Mouse (Mus musculus) liver, embryonic 11.5 days (tissue): Measurements from ENCODE around the gene Tor1aip2. TPM values are rescaled to one million over a fixed set of nuclear protein-coding genes. Genes with fewer than 3 reads are reported as not detected.

Source experiments
- ATAC-seq: fragments of 200-750 bp; cut with Nextera tagmentation; replicated peaks from 2 replicates; pipeline ENCODE4 v1.8.0; 2017; ENCODE audit warnings: moderate number of reproducible peaks, mild to moderate bottlenecking, moderate TSS enrichment, moderate library complexity; ENCODE audit not compliant: low FRiP score
- DNase-seq: peaks from one replicate; pipeline ENCODE4 v3.0.0-alpha.2; 2017; ENCODE audit warnings: low spot score
- H3K27ac ChIP-seq: fragments of 300-500 bp; sonication (generic); 2 replicates; pipeline ENCODE4 v1.5.1; 2014; ENCODE audit warnings: mild to moderate bottlenecking, low read depth, low read length, control low read depth
- H3K27me3 ChIP-seq: fragments of 300-500 bp; sonication (generic); replicated peaks from 2 replicates; pipeline ENCODE4 v1.6.1; 2014; ENCODE audit warnings: low read length, mixed read lengths; ENCODE audit not compliant: control insufficient read depth, insufficient read depth
- H3K36me3 ChIP-seq: fragments of 300-500 bp; sonication (generic); 2 replicates; pipeline ENCODE4 v1.6.1; 2014; ENCODE audit warnings: mild to moderate bottlenecking, low read length, moderate library complexity, mixed read lengths; ENCODE audit not compliant: control insufficient read depth, insufficient read depth
- H3K4me1 ChIP-seq: fragments of 300-500 bp; sonication (generic); replicated peaks from 2 replicates; pipeline ENCODE4 v1.6.1; 2014; ENCODE audit warnings: low read length, mixed read lengths; ENCODE audit not compliant: control insufficient read depth, insufficient read depth
- H3K4me2 ChIP-seq: fragments of 300-500 bp; sonication (generic); 2 replicates; pipeline ENCODE4 v1.6.1; 2014; ENCODE audit warnings: mild to moderate bottlenecking, control low read depth, moderate library complexity
- H3K4me3 ChIP-seq: fragments of 300-500 bp; sonication (generic); 2 replicates; pipeline ENCODE4 v1.5.1; 2014; ENCODE audit warnings: low read depth, low read length, control low read depth
- H3K9ac ChIP-seq: fragments of 300-500 bp; sonication (generic); 2 replicates; pipeline ENCODE4 v1.6.1; 2014; ENCODE audit warnings: low read depth, low read length, control low read depth
- H3K9me3 ChIP-seq: fragments of 300-500 bp; sonication (generic); 2 replicates; pipeline ENCODE4 v1.6.1; 2016; ENCODE audit warnings: low read length, inconsistent platforms, mixed read lengths; ENCODE audit not compliant: control insufficient read depth
- WGBS: fragments of 180-500 bp; shearing (Covaris S2); extraction: QIAGEN DNeasy Blood & Tissue Kit; methylation state at CpG from one replicate; pipeline ENCODE4 v1.1.7; 2014; 5-methylcytosine and 5-hydroxymethylcytosine counted together
- polyA plus RNA-seq: library from polyadenylated mRNA; unstranded; fragments of >200 nt; fragmentation: Nextera tagmentation; extraction: Ambion mirVana; gene quantifications from 2 replicates; pipeline ENCODE4 v1.2.1, GENCODE M21; 2014

The Tor1aip2 gene
- 92.8 and 104 TPM in 2 replicates for polyA plus RNA-seq

DNA sequence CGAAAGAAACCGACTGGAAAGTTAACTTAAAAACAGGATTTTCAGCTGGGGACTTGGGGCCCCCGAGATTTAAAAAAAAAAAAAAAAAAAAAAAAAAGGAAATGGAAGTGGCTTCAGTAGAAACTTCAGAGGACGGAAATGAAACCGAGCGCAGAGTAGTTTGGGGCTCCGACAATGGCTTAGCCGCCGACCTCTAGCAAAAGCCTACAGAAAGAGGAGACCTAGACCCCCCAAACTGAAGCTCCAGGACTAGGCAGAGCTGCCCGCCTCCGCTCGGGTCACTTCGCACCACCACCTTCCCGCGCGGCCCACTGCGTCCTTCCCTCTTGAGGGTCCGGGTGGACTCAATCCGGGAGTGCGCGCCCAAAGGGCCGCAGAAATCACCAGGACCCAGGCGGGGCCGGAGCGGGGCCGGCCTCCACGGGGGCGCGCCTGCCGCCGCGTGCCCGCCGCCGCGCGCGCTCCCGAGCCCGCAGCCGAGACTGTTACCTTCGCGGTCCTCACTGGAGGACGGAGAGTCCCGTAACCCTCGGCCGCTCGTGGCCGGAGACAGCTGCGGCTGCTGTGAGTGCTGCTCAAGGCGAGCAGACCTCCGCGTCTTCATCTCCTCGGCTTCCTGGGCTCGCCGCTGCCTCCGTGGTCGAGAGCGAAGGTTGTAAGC lies at the start of gene Tor1aip2:
Gene Tor1aip2 (plus strand): TSS at position 135 of the 661 bp plus-strand sequence.
- DNase-seq (peak; percentile 93), ATAC-seq (peak; percentile 80)
- WGBS: under 1% methylated on average over 59 of the region's 59 CpGs
- Histone ChIP-seq H3K27ac (peak within 1 kb of the TSS; percentile 100), H3K27me3 (no peaks in the 10 kb centered on the region), H3K9ac (peak within 1 kb of the TSS; percentile 98), H3K9me3 (no peaks in the 10 kb centered on the region), H3K4me1 (peaks cover 8% of the 10 kb centered on the region), H3K4me3 (peak within 1 kb of the TSS; percentile 88), H3K36me3 (peaks cover 15% of the 10 kb centered on the region), H3K4me2 (peak within 1 kb of the TSS; percentile 85)

DNA sequence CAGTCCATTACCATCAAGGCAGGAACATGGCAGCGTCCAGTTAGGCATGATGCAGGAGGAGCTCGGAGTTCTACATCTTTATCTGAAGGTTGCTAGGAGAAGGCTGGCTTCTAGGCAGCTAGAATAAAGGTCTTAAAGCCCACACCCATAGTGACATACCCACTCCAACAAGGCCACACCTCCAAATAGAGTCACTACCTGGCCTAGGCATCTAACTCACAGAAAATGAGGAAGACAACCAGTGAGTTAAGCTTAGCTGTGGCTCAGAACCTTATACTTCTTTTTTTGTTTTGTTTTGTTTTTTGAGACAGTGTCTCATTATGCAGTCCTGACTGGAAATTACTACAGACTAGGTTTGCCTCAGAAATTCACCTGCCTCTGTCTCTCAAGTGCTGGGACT lies 47.6 kb upstream of the Tor1aip2 start:
- no peak for ATAC-seq
- H3K9ac ChIP-seq: no peak overlapping the region
- H3K27ac ChIP-seq: no peak overlapping the region
- DNase-seq: no peak
- 76% methylated on average over 2 of the region's 2 CpGs for WGBS
- H3K4me1 ChIP-seq: no peaks in the 10 kb centered on the region
- H3K9me3 ChIP-seq: no peaks in the 10 kb centered on the region
- no peaks in the 10 kb centered on the region for H3K27me3 ChIP-seq
- no peak overlapping the region for H3K4me2 ChIP-seq
- no peak overlapping the region for H3K4me3 ChIP-seq
- no peaks in the 10 kb centered on the region for H3K36me3 ChIP-seq

DNA sequence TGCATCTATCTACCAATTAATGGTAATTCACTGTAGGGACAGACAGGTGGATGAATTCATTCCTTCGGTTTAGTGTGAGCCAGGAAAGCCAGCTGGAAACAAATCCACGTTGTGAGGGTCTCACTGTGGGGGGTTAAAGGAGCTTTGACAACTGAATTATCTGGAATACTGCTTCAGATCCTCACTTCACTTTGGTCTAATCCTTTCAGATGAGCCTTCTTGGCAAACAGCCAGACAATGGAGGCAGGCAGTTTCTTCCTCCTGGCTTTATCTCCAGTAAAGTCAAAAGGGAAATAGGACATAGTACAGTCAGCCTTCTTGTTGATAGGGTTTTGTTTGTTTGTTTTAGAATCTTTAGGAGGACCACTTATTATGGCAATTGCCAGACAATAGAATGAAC lies 45.8 kb upstream of the Tor1aip2 start:
- no peaks in the 10 kb centered on the region for H3K4me1 ChIP-seq
- DNase-seq: no peak

DNA sequence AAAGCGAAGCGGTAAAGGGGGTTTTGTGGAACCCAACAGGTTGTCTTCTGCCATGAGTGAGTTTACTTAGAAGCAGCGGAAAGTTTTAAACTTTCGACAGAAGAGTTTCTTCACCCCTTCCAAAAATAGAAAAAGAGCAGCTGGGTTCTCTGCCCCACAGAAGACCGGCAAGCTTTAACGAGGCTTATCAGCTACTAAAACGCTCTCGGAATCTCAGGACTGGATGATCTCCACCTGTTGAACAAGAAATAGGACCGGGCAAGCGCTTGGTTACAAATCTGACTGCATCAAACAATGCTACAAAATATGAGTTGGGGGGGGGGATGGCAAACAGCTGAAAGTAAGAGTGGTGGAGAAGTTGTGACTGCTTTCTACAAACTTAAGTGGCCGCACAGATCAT lies 44.8 kb upstream of the Tor1aip2 start:
- Histone ChIP-seq H3K27me3 (no peaks in the 10 kb centered on the region), H3K4me2 (no peak overlapping the region), H3K9me3 (no peaks in the 10 kb centered on the region), H3K4me1 (no peaks in the 10 kb centered on the region), H3K9ac (no peak overlapping the region), H3K4me3 (no peak overlapping the region), H3K27ac (no peak overlapping the region), H3K36me3 (no peaks in the 10 kb centered on the region)
- 62% methylated on average over 11 of the region's 11 CpGs for WGBS
- ATAC-seq (no peak), DNase-seq (no peak)

More for the DNA sequence above, 45.8 kb upstream of the Tor1aip2 start:
- Histone ChIP-seq H3K9me3 (no peaks in the 10 kb centered on the region), H3K27ac (no peak overlapping the region), H3K27me3 (no peaks in the 10 kb centered on the region), H3K4me3 (no peak overlapping the region), H3K9ac (no peak overlapping the region), H3K4me2 (no peak overlapping the region), H3K36me3 (no peaks in the 10 kb centered on the region)
- no peak for ATAC-seq
- 39% methylated on average over 2 of the region's 2 CpGs for WGBS

DNA sequence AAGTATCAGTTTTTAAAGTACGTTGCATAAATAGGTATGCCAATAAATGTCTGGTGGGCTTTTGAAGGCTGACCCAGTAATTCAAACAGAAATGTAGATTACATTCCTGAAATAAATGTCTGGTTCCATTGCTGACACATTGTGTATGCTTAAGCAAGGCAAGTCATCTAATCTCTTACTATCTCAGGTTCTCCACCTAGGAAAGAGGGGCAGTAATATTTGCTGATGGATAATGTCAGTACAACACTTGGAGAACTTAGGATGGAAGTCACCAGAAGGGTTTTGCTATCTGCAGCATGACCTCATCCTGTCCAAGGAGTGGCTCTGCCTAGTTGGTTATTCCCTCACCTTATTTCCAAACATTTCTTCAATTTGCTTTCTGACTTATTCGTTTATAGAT lies 40.7 kb upstream of the Tor1aip2 start:
- H3K4me1 ChIP-seq: no peaks in the 10 kb centered on the region
- H3K36me3 ChIP-seq: no peaks in the 10 kb centered on the region
- DNase-seq (no peak), ATAC-seq (no peak)
- H3K9ac ChIP-seq: no peak overlapping the region
- no peaks in the 10 kb centered on the region for H3K27me3 ChIP-seq
- no peak overlapping the region for H3K4me2 ChIP-seq
- WGBS: 74% methylated on average over 2 of the region's 2 CpGs
- no peak overlapping the region for H3K27ac ChIP-seq
- no peak overlapping the region for H3K4me3 ChIP-seq
- no peaks in the 10 kb centered on the region for H3K9me3 ChIP-seq

DNA sequence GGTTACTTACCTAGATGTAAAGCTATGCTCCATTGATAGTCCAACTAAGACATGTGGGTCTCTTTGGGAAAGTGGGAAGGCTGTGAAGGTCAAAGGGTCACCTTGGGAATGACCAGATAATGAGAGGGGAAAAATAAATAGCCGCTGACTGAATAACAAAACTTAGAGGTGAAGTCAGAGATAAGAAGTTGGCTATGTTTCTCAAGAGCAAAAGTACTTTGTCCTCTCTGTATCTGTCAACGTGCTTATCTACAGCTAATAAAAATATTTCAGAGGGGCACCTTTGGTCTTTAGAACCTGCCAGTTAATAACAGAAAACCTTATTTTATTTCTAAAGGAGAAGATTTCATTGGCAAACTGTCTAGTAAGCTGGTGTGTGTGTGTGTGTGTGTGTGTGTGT lies 39.6 kb upstream of the Tor1aip2 start:
- no peaks in the 10 kb centered on the region for H3K27me3 ChIP-seq
- H3K9me3 ChIP-seq: no peaks in the 10 kb centered on the region
- no peak for DNase-seq
- no peaks in the 10 kb centered on the region for H3K4me1 ChIP-seq
- ATAC-seq: no peak
- H3K4me2 ChIP-seq: no peak overlapping the region
- H3K4me3 ChIP-seq: no peak overlapping the region
- H3K9ac ChIP-seq: no peak overlapping the region
- no peak overlapping the region for H3K27ac ChIP-seq
- WGBS: 50% methylated on average over 2 of the region's 2 CpGs
- H3K36me3 ChIP-seq: no peaks in the 10 kb centered on the region

DNA sequence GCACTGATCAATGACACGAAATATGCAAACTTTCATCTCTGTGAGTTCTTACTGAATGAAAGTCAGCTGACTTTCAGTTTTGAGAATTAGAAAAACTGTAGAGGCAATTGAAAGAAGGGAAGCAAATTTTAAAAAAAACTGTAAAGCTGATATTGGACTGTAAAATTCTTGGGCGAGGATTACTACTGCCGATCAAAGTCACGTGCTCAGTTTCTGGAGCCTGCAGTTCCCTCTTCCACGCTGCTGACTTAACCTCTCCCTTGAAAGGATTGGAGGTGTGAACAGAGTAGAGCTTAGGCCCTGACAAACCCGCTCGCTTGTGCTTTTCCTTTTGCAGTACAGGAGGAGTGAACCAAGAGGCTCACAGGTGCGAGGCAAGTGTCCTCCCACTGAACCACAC lies 32.8 kb upstream of the Tor1aip2 start:
- no peak overlapping the region for H3K9ac ChIP-seq
- no peak overlapping the region for H3K27ac ChIP-seq
- H3K9me3 ChIP-seq: no peaks in the 10 kb centered on the region
- H3K4me2 ChIP-seq: no peak overlapping the region
- H3K4me1 ChIP-seq: no peaks in the 10 kb centered on the region
- no peaks in the 10 kb centered on the region for H3K27me3 ChIP-seq
- no peak for DNase-seq
- H3K4me3 ChIP-seq: no peak overlapping the region
- 87% methylated on average over 8 of the region's 8 CpGs for WGBS
- ATAC-seq: no peak
- H3K36me3 ChIP-seq: peaks cover 16% of the 10 kb centered on the region

DNA sequence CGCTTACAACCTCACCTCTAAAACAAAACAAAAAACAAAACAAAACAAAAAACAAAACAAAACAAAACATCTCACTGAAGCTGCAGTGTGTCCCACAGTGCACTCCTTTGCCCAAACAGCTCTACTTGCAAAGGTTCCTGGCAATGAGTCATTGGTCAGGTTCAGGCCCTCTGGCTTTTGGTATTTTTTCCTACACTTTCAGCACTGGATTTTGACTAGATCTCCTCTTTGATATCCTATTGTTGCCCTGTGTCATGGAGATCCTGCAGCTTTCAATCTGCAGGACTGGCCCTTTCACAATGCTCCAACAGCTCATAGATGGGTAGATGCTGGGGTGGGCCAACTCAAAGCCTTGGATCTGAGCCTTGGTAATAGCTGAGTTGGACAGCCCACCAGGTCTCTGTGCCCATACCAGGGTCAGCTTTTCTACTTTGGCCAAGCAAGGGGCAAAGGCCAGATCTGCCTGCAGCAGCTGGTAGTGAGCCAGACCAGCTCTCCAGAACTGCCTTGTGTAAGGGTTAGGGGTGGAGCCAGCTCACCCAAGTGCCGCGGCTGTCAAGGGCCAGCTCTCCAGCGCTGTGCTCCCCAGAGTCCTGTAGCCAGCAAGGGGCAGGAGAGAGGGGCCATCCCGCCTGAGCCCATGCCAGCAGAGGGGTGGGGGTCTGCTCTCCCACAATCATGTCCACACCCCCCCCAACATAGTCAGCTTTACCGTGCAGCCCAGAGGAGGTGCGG lies 31.8 kb upstream of the Tor1aip2 start:
- Histone ChIP-seq H3K4me2 (no peak overlapping the region), H3K27me3 (no peaks in the 10 kb centered on the region), H3K36me3 (peaks cover 21% of the 10 kb centered on the region), H3K9ac (no peak overlapping the region), H3K27ac (no peak overlapping the region), H3K9me3 (no peaks in the 10 kb centered on the region), H3K4me1 (no peaks in the 10 kb centered on the region), H3K4me3 (no peak overlapping the region)
- ATAC-seq: no peak
- no peak for DNase-seq
- WGBS: 88% methylated on average over 7 of the region's 7 CpGs

DNA sequence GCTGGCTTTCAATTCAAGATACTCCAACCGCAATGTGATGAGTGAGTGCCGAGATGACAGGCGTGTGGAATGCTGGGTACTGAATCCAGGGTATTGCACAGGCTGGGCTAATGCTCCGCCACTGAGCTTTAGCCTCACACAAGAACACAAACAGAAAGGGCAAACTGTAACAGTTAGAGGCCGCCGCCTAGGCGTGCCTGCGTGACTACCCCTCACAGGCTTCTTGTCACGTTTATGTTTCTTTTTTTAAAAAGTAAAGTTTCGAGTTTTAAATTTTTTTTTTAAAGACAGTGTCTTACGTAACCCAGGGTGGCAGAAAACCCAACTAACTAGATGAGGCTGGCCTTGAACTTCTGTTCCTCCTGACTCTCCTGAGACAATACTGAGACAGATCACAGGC lies 29.3 kb upstream of the Tor1aip2 start:
- H3K27ac ChIP-seq: no peak overlapping the region
- no peak overlapping the region for H3K4me3 ChIP-seq
- ATAC-seq (no peak), DNase-seq (no peak)
- no peaks in the 10 kb centered on the region for H3K4me1 ChIP-seq
- no peak overlapping the region for H3K9ac ChIP-seq
- peaks cover 30% of the 10 kb centered on the region for H3K36me3 ChIP-seq
- no peaks in the 10 kb centered on the region for H3K27me3 ChIP-seq
- H3K9me3 ChIP-seq: no peaks in the 10 kb centered on the region
- H3K4me2 ChIP-seq: no peak overlapping the region
- 88% methylated on average over 11 of the region's 11 CpGs for WGBS
